Mouse (Mus musculus): ENCODE results near the gene 2210408I21Rik.
A peak's percentile ranks its signal among the peaks of the same experiment; 100 is the strongest.

2210408I21Rik gene

DNA sequence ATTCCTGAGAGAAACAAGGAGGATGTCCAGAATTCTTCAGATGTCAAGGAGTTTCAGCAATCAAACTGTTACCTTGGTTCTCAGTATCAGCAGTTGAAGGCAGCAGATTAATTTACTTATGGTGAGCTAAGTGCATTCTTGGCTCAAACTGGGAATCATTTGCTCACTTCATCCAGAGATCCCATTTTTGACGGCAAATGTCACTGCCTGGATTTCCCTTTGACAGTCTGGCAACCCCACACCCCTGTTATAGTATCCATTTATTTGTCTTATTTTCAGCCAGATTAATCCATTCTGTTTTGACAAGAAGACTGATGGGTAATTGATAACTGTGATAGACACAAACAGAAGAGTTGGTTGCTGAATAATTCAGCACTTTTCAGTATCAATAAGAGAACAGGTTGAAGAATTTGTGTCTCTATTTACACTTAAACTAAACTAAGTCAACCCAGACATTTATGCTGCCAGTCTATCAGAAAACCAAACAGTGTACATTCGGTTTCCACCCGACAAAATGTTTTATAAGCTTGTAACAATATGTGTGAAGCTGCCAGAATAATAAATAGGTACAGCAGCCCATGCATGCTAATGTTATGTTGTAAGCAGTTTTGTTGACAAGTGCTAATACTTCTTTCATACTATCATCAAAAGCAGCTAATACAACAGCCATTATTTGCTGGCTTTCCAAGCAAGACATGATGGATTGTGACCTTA lies 354.8 kb downstream of the 2210408I21Rik start:
- DNase-seq (ENCODE audit: low spot score) = no peak

DNA sequence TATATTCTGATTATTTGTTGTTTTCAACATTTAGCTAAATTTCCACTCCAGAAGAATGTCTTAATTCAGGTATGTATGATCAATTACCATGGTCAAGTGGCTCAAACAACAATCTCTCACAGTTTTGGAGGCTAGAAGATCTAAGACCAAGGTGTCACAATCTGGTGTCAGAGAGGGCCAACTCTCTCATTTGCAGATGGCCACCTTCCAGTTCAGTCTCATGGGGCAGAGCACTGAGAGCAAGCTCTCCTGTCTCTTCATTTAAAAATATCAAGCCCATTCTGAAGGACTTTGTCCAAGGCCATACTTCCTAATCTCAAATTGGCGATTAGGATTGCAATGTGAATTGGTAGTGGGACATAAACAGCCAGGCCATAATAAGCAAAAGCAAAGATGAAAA lies 378.7 kb downstream of the 2210408I21Rik start:
- DNase-seq (ENCODE audit: low spot score) = no peak

DNA sequence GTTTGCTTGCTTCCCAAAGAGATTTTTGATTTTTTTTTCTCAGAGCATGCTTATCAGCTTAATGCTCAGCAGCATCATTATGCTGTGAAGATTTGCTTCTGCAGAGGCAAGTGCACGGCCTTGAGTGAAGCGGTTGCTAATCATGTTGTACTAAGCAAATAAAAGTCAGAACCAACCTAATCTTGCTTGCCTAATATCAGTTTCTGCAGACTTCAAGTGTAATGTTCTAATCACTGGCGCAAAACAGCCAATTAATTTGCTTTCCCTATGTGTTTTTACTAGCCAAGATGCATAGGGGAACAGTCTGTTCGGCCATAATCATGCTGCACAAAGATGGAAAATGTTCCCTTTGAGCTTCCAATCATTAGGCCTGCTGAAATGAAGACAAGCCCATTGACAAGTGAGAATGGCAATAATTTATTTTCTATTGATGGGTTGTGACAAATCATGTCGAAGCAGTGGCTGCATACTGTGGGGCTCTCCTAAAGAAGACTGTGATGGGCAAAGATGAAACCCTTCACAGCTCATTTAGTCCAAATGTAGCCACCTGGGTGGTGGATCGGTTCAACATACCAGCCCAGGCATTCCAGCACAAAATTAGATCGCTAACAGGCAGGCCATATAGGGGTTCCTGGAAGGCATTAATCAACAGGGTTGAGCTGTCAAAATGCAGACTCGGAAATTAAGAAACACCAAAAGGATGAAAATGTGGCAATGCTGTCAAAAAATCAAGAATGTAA lies 393.8 kb downstream of the 2210408I21Rik start:
- no peak for DNase-seq (ENCODE audit: low spot score)

DNA sequence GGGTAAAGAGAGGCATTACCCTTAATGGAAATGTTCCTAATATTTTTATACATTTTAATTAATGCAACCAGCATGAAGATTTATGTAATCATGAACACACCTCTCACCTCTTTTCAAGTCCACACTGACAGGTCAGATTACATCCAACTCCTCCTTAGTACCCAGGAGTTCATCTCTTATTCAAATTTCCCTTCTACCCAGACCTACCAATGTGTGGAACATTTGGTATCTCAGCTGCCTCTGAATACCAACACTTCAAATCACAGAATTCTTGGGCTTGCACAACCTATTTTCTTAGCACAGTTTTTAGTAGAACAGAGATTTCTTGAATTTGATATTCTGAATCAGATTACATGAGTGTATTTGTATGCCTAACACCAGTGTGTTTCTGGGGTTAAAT lies 394.4 kb downstream of the 2210408I21Rik start:
- no peak for DNase-seq (ENCODE audit: low spot score)

DNA sequence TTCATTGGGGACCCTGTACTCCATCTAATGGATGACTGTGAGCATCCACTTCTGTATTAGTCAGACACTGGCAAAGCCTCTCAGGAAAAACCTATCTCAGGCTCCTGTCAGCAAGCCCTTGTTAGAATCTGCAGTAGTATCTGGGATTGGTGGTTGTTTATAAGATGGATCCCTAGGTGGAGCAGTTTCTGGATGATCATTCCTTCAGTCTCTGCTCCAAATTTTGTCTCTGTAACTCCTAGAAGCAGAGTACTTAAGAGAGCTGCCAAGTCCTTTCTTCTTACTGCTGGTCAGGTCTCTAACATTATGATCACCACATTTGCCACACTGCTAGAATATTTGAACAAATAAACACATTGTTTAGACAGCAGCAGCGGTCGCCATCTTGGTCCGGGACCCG lies 402.1 kb downstream of the 2210408I21Rik start:
- DNase-seq (ENCODE audit: low spot score) = no peak

DNA sequence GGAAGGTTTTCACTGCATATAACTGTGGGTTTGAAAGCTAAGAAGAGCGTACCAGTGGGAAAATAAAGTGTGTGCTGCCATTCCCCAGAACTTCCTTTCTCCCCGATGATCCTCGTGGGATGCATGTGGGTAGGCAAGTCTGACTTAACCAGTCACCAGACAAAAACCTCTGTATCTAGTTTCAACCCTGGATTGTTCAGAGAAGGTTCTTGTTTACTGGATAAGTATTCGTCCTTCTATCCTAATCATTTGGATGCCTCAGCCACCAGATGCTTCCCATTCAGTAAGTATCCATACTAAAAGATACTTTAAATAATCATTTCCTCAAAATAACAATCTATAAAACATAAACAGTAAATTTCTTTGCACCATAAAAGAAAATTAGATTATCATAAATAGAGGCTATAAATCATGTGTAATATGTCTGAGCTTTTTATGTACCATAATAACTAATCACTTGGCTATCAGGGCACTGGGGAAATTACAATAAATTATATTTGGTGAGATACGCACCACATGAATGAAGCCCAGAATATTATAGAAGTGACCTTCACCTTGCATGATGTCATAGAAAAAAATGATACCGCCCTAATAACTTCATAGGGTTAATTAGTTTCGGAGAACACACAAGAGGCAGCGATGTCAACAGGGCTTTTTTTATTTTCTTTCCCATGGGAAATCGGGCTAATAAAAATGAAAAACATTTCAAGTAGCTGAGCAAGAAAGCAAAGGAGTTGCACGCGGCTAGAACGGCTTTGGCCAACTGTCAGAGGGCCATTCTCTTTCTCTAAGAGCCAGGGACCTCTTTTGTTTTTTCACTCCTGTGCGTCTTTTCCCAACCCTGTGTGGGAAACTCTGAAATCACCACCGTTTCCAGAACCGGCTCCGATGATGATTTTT lies 412.4 kb downstream of the 2210408I21Rik start:
- peak; percentile 49 for DNase-seq (ENCODE audit: low spot score)

DNA sequence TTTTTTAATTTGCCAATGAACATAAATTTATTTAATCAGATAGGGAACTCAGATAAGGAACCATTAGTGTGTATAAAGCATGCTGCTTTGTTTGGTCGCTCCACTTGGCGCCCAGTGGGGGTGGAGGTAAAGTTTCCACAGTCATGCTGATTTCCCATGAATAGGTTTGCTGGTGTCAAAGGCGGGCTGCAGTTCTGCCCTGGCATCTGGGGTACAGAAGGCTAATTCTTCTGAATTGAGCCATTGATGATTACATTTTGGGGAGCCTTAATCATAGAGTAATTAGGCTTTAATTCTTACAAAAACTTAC lies 413.0 kb downstream of the 2210408I21Rik start:
- peak; percentile 73 for DNase-seq (ENCODE audit: low spot score)

DNA sequence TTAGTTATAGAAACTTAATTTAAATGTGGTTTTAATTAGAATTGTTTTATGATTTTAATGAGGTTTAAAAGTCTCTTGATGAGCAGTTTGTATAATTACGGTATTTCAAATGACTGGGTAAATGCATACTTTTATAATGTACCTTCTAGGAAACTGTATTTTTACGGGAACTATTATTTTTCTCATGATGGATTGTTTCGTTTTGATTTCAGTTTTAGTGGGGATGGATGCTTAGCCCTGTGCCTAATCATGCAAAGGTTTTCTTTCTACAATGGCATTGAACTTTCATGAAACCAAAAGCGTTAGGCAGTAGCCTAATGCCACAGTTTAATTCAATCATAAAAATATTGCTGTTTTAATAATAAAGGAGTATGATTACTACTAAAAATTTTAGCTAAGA lies 413.4 kb downstream of the 2210408I21Rik start:
- DNase-seq (ENCODE audit: low spot score) = no peak

DNA sequence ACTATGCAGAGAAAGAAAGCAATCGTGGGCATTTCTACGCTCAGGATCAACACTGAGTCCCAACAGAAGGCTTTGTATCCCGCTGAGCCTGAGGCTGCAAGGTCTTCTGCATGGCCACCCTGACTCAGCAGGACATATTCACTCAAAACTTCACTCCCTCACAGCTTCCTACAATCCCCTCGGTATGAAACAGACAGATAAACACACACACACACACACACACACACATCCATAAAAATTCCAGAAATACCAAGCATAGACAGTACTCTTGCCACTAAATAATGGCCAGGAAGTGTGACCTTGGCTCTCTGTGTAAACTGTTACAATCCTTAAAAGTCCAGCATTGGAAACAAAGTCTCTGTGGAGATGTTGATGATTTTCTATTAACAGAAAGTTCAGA lies 458.7 kb downstream of the 2210408I21Rik start:
- peak; percentile 5 for DNase-seq (ENCODE audit: low spot score)

DNA sequence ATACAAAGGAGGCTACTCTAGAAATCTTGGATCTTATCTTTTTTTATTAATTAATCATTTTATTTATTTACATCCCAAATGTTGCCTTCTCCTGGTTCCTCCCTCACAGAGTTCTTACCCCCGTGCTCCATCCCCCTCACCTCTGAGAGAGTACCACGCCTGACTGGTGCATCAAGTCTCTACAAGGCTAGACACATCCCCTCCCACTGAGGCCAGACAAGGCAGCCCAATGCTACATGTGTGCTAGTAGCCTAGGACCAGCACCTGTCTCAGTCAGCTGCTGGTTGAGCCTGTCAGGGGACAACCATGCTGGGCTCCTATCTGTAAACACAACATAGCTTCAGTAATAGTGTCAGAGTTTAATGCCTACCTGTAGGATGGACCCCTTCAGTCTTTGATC lies 480.0 kb downstream of the 2210408I21Rik start:
- no peak for DNase-seq (ENCODE audit: low spot score)
